Mouse (Mus musculus): ENCODE measurements around the gene Sbno2. TPM values are rescaled to one million over a fixed set of nuclear protein-coding genes. Genes with fewer than 3 reads are reported as not detected.

Sbno2 gene
- total and polyA plus RNA-seq, 3 experiments: 10.6 to 16.9 (median 11.2) TPM

DNA sequence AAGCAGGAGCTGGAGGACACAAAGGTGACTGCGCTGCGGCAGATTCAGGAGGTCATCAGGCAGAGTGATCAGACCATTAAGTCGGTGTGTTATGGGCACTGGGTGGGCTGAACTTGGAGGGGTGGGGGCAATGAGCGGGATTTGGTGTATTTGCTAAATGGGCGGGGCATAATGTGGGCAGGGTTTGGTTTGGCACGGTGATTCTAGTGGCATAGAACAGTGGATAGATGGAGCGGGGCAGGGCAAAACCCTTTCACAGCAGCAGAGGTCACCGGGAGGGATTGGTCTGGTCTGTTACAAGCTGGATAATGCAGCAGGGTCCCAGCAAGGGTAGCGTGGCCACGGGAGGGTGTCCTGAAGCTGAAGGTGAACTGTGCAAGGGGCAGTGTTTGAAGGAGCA, 79.9 kb downstream of the Sbno2 start:
- DNase-seq: no peak
- intact Hi-C loops (cut with DNase I): no loop called here
- no peak for TF ChIP-seq CTCF (IDR thresholded peaks at IDR 0.05)
- TF ChIP-seq EP300 (IDR thresholded peaks at IDR 0.05; ENCODE audit: insufficient read depth, low read depth, low read length): no peak
- TF ChIP-seq POLR2A (IDR thresholded peaks at IDR 0.05; ENCODE audit: insufficient read depth, low read depth, low read length): no peak
- Histone ChIP-seq H3K79me2 (replicated peaks; ENCODE audit: control insufficient read depth, insufficient read depth, low read length) (no peaks in the 10 kb centered on the region), H3K4me3 (no peak overlapping the region), H3K27me3 (ENCODE audit: control insufficient read depth, insufficient read depth, low read length) (no peaks in the 10 kb centered on the region), H3K9ac (ENCODE audit: low read depth, low read length) (no peak overlapping the region), H3K4me1 (ENCODE audit: control insufficient read depth, insufficient read depth, low read length) (0 out of 2 replicates have a peak, but pooled peaks cover 1% of the 10 kb centered on the region), H3K27ac (no peak overlapping the region), H3K36me3 (ENCODE audit: control insufficient read depth, insufficient read depth, low read length) (no peaks in the 10 kb centered on the region)
- WGBS: 84% methylated on average over 10 of the region's 10 CpGs

DNA sequence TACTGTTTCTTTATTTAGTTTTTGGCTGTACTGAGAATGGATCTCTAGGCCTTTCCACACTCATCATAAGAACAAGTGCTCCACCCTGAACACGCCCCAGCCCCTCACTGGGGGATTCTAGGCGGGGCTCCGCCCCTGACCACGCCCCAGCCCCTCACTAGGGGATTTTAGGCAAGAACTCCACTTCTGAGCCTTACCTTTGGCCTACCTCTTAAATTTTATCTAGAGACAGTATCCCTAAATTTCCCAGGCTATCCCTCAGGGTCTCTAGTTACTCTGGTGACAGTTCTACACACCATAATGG, 80.4 kb downstream of the Sbno2 start:
- DNase-seq: no peak
- Histone ChIP-seq H3K27me3 (ENCODE audit: control insufficient read depth, insufficient read depth, low read length) (no peaks in the 10 kb centered on the region), H3K36me3 (ENCODE audit: control insufficient read depth, insufficient read depth, low read length) (no peaks in the 10 kb centered on the region), H3K4me3 (no peak overlapping the region), H3K27ac (no peak overlapping the region; the same call in 1 of the 2 replicates), H3K4me1 (ENCODE audit: control insufficient read depth, insufficient read depth, low read length) (0 out of 2 replicates have a peak, but pooled peaks cover 1% of the 10 kb centered on the region), H3K79me2 (replicated peaks; ENCODE audit: control insufficient read depth, insufficient read depth, low read length) (no peaks in the 10 kb centered on the region), H3K9ac (ENCODE audit: low read depth, low read length) (no peak overlapping the region)
- TF ChIP-seq POLR2A (IDR thresholded peaks at IDR 0.05; ENCODE audit: insufficient read depth, low read depth, low read length) (no peak), EP300 (IDR thresholded peaks at IDR 0.05; ENCODE audit: insufficient read depth, low read depth, low read length) (no peak), CTCF (IDR thresholded peaks at IDR 0.05) (no peak)
- 65% methylated on average over 4 of the region's 4 CpGs for WGBS
- intact Hi-C loops (cut with DNase I): no loop called here

DNA sequence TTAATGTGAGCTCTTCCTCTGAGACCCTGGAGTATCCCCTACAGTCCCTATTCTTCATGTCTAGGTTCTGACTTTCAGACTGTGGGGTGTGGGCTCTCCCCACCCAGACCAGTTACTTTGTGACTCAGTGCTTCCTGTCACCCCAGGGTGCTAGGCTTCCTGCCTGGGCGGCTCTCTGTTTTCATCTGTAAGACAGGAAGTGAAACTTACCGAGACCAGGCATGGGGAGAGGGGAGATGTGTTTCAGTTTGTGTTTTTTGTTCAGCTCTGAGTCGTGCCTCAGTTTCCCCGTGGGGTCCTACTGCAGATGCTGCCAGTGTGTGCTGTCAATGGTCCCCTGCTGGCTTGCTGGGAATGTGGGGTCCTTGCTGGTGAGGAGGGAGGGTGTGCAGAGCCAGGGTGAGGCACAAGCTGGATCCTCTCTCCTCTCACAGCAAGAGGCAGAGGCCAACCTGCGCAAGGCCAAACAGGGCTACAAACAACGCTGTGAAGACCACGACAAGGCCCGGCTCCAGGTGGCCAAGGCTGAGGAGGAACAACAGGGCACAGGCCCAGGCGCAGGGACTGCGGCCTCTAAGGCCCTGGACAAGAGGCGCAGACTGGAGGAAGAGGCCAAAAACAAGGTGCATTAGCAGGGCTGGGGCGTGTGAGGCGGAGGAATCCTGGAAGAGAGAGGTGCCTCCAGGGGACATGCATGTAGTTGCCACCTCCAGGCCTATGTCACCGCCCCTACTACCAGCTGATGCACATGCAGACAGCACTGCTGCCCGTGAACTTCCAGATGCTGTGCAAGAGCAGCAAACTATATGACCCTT, 80.9 kb downstream of the Sbno2 start:
- Histone ChIP-seq H3K27me3 (ENCODE audit: control insufficient read depth, insufficient read depth, low read length) (no peaks in the 10 kb centered on the region), H3K4me3 (no peak overlapping the region), H3K9ac (ENCODE audit: low read depth, low read length) (no peak overlapping the region), H3K4me1 (ENCODE audit: control insufficient read depth, insufficient read depth, low read length) (0 out of 2 replicates have a peak, but pooled peaks cover 1% of the 10 kb centered on the region), H3K79me2 (replicated peaks; ENCODE audit: control insufficient read depth, insufficient read depth, low read length) (no peaks in the 10 kb centered on the region), H3K36me3 (ENCODE audit: control insufficient read depth, insufficient read depth, low read length) (no peaks in the 10 kb centered on the region), H3K27ac (peak overlapping the region; percentile 47)
- TF ChIP-seq EP300 (IDR thresholded peaks at IDR 0.05; ENCODE audit: insufficient read depth, low read depth, low read length): no peak
- no peak for TF ChIP-seq CTCF (IDR thresholded peaks at IDR 0.05)
- TF ChIP-seq POLR2A (IDR thresholded peaks at IDR 0.05; ENCODE audit: insufficient read depth, low read depth, low read length): no peak
- intact Hi-C loops (cut with DNase I): no loop called here
- peak in 1 of 2 experiments; percentile 63 for DNase-seq
- WGBS: 69% methylated on average over 15 of the region's 15 CpGs

DNA sequence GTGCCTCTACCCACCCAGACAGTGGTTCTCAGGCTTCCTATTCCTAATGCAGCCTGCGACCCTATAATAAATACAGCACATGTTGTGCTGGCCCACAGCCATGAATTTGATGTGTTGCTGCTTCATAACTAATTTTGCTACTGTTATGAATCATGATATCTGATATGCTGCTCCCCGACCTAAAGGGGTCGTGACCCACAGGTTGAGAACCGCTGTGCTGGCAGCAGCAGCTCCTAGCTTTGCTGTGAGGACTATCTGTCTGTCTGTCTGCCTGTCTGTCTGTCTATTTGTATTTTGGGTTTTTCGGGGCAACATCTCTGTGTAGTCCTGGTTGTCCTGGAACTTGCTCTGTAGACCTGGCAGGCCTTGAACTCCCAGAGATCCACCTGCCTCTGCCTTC, 81.6 kb downstream of the Sbno2 start:
- no peak for DNase-seq
- H3K27me3 ChIP-seq (ENCODE audit: control insufficient read depth, insufficient read depth, low read length): no peaks in the 10 kb centered on the region
- H3K36me3 ChIP-seq (ENCODE audit: control insufficient read depth, insufficient read depth, low read length): no peaks in the 10 kb centered on the region
- no peak overlapping the region for H3K4me3 ChIP-seq
- intact Hi-C loops (cut with DNase I): no loop called here
- H3K79me2 ChIP-seq (replicated peaks; ENCODE audit: control insufficient read depth, insufficient read depth, low read length): no peaks in the 10 kb centered on the region
- whole genome bisulfite sequencing: 52% methylated on average over 5 of the region's 5 CpGs
- H3K4me1 ChIP-seq (ENCODE audit: control insufficient read depth, insufficient read depth, low read length): 0 out of 2 replicates have a peak, but pooled peaks cover 1% of the 10 kb centered on the region
- H3K9ac ChIP-seq (ENCODE audit: low read depth, low read length): no peak overlapping the region
- TF ChIP-seq CTCF (IDR thresholded peaks at IDR 0.05) (no peak), POLR2A (IDR thresholded peaks at IDR 0.05; ENCODE audit: insufficient read depth, low read depth, low read length) (no peak), EP300 (IDR thresholded peaks at IDR 0.05; ENCODE audit: insufficient read depth, low read depth, low read length) (no peak)
- H3K27ac ChIP-seq: peak overlapping the region; percentile 47

DNA sequence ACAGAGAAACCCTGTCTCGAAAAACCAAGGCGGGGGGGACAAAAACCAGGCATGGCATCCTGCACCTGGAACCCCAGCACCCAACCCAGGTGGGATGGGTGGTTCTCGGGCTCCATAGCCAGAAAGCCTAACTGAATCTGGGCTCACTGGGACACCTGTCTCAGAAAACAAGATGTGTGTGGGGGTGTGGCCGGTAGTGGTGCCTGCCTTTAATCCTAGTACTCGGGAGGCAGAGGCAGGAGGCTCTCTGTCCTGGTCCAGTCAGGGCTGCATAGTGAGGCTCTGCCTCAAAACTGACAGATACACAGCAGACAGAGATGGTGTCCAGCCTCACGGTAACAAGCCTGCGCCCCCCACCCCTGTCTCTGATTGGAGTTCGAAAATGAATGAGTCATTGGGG, 82.6 kb downstream of the Sbno2 start:
- Histone ChIP-seq H3K79me2 (replicated peaks; ENCODE audit: control insufficient read depth, insufficient read depth, low read length) (no peaks in the 10 kb centered on the region), H3K36me3 (ENCODE audit: control insufficient read depth, insufficient read depth, low read length) (no peaks in the 10 kb centered on the region), H3K27me3 (ENCODE audit: control insufficient read depth, insufficient read depth, low read length) (no peaks in the 10 kb centered on the region), H3K9ac (ENCODE audit: low read depth, low read length) (no peak overlapping the region), H3K4me1 (ENCODE audit: control insufficient read depth, insufficient read depth, low read length) (peaks cover 1% of the 10 kb centered on the region; the same call in 1 of the 2 replicates), H3K4me3 (no peak overlapping the region), H3K27ac (no peak overlapping the region)
- no peak for DNase-seq
- TF ChIP-seq EP300 (IDR thresholded peaks at IDR 0.05; ENCODE audit: insufficient read depth, low read depth, low read length) (no peak), POLR2A (IDR thresholded peaks at IDR 0.05; ENCODE audit: insufficient read depth, low read depth, low read length) (no peak), CTCF (IDR thresholded peaks at IDR 0.05) (no peak)
- 91% methylated on average over 8 of the region's 8 CpGs for WGBS
- intact Hi-C loops (cut with DNase I): no loop called here

DNA sequence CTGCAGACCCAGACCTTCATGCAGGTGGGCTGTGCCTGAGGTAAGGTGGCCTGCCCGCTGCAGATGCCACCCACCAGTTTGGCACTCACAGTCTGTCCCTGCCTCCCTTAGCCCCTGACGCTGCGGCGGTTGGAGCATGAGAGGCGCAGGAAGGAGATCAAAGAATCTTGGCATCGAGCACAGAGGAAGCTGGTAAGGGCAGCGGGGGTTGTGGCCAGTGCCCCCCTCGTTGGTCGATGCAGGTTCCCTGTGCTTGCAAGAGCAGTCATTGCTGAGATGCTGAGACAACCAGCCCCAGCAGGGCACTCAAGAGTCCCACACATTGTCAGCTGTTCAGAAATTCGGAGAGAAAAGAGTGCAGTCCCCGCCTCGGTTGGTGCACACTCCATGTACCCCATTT, 83.2 kb downstream of the Sbno2 start:
- intact Hi-C loops (cut with DNase I): no loop called here
- 83% methylated on average over 12 of the region's 12 CpGs for WGBS
- DNase-seq: no peak

More for the DNA sequence above, 83.2 kb downstream of the Sbno2 start:
- peaks cover 1% of the 10 kb centered on the region; the same call in 1 of the 2 replicates for H3K4me1 ChIP-seq (ENCODE audit: control insufficient read depth, insufficient read depth, low read length)
- no peak overlapping the region for H3K9ac ChIP-seq (ENCODE audit: low read depth, low read length)
- no peaks in the 10 kb centered on the region for H3K36me3 ChIP-seq (ENCODE audit: control insufficient read depth, insufficient read depth, low read length)
- no peaks in the 10 kb centered on the region for H3K79me2 ChIP-seq (replicated peaks; ENCODE audit: control insufficient read depth, insufficient read depth, low read length)
- TF ChIP-seq POLR2A (IDR thresholded peaks at IDR 0.05; ENCODE audit: insufficient read depth, low read depth, low read length) (no peak), CTCF (IDR thresholded peaks at IDR 0.05) (no peak), EP300 (IDR thresholded peaks at IDR 0.05; ENCODE audit: insufficient read depth, low read depth, low read length) (no peak)
- H3K4me3 ChIP-seq: no peak overlapping the region
- H3K27ac ChIP-seq: no peak overlapping the region
- H3K27me3 ChIP-seq (ENCODE audit: control insufficient read depth, insufficient read depth, low read length): no peaks in the 10 kb centered on the region
